9 mouse cellular contexts compared by ENCODE assay signal in genomic region chr2:173342605-173343260, GRCm38 (mm10).
DNase-seq lines count a peak whose midpoint lies in the region; ATAC-seq lines count a peak whose summit lies in the region.
"Had no signal": no experiment of that assay in that cellular context is flagged by ENCODE, and none has a peak within 500 bp of the region (broad histone marks: within the 10 kb centered on the region; RNA-seq: fewer than 3 reads in every experiment).

No protein-coding gene starts in this region.

- peaks cover 6% of the 10 kb centered on the region; the same call in 1 of the 2 replicates for H3K9me3 ChIP-seq in intestine, embryonic 16.5 days (ENCODE audit: control insufficient read depth, low read length)
- H3K9me3 ChIP-seq in intestine, embryonic 15.5 days: no peaks in the 10 kb centered on the region
- H3K9me3 ChIP-seq in heart, embryonic 14.5 days (ENCODE audit: control insufficient read depth, low read length): peaks cover 5% of the 10 kb centered on the region; the same call in 1 of the 2 replicates
- no peaks in the 10 kb centered on the region for H3K9me3 ChIP-seq in neural tube, embryonic 13.5 days

- H3K4me1 ChIP-seq in intestine, embryonic 16.5 days (ENCODE audit: control insufficient read depth, insufficient read depth, low read length): peaks cover 23% of the 10 kb centered on the region
- peaks cover 22% of the 10 kb centered on the region for H3K4me1 ChIP-seq in intestine, embryonic 15.5 days (replicated peaks)
- H3K4me1 ChIP-seq in heart, embryonic 14.5 days (ENCODE audit: control insufficient read depth in 2 of 2, insufficient read depth in 2 of 2, low read length in 2 of 2): peaks cover 32 to 42% of the 10 kb centered on the region in 2 experiments
- peaks cover 56% of the 10 kb centered on the region for H3K4me1 ChIP-seq in neural tube, embryonic 13.5 days (replicated peaks)

- no peaks in the 10 kb centered on the region for H3K27me3 ChIP-seq in intestine, embryonic 16.5 days (replicated peaks; ENCODE audit: control insufficient read depth, insufficient read depth, low read length)
- H3K27me3 ChIP-seq in intestine, embryonic 15.5 days (replicated peaks): no peaks in the 10 kb centered on the region; the same call in 1 of the 2 replicates
- H3K27me3 ChIP-seq in heart, embryonic 14.5 days (ENCODE audit: control insufficient read depth, insufficient read depth, low read length): no peaks in the 10 kb centered on the region
- no peaks in the 10 kb centered on the region for H3K27me3 ChIP-seq in neural tube, embryonic 13.5 days

- 0 out of 2 replicates have a peak overlapping the region, but pooled peaks have one; percentile 26 for H3K9ac ChIP-seq in intestine, embryonic 16.5 days (ENCODE audit: low read depth, low read length)
- no peak overlapping the region for H3K9ac ChIP-seq in intestine, embryonic 15.5 days
- 0 out of 2 replicates have a peak overlapping the region, but pooled peaks have one; percentile 25 for H3K9ac ChIP-seq in heart, embryonic 14.5 days (ENCODE audit: low read length)
- H3K9ac ChIP-seq in neural tube, embryonic 13.5 days: no peak overlapping the region

- no peak overlapping the region for H3K4me2 ChIP-seq in intestine, embryonic 16.5 days (ENCODE audit: low read depth, low read length)
- no peak overlapping the region for H3K4me2 ChIP-seq in intestine, embryonic 15.5 days (replicated peaks)
- H3K4me2 ChIP-seq in heart, embryonic 14.5 days (ENCODE audit: low read length): no peak overlapping the region
- 0 out of 2 replicates have a peak overlapping the region, but pooled peaks have one; percentile 1 for H3K4me2 ChIP-seq in neural tube, embryonic 13.5 days

- H3K36me3 ChIP-seq in intestine, embryonic 16.5 days (ENCODE audit: control insufficient read depth, insufficient read depth, low read length): no peaks in the 10 kb centered on the region
- no peaks in the 10 kb centered on the region for H3K36me3 ChIP-seq in intestine, embryonic 15.5 days
- no peaks in the 10 kb centered on the region for H3K36me3 ChIP-seq in heart, embryonic 14.5 days (ENCODE audit: control insufficient read depth, insufficient read depth, low read length)
- no peaks in the 10 kb centered on the region for H3K36me3 ChIP-seq in neural tube, embryonic 13.5 days

- DNase-seq in right cerebral cortex, postnatal 10 days (ENCODE audit: low spot score in 2 of 2): peak; percentile 48 to 66
- DNase-seq in right cerebral cortex, postnatal 14 days: no peak
- DNase-seq in spleen, postnatal 14 days (ENCODE audit: low spot score in 2 of 2): no peak
- DNase-seq: kidney, adult 11 months had no signal

- 54% methylated on average over 16 of the region's 16 CpGs for WGBS in intestine, embryonic 16.5 days
- 57% methylated on average over 16 of the region's 16 CpGs for WGBS in intestine, embryonic 15.5 days
- 52% methylated on average over 16 of the region's 16 CpGs for WGBS in heart, embryonic 14.5 days
- WGBS in neural tube, embryonic 13.5 days: 28% methylated on average over 16 of the region's 16 CpGs

- no peak overlapping the region for H3K27ac ChIP-seq in intestine, embryonic 16.5 days (ENCODE audit: low read length)
- H3K27ac ChIP-seq in intestine, embryonic 15.5 days: no peak overlapping the region
- peak overlapping the region in 1 of 2 experiments; percentile 35; a peak in 1 of 4 replicates for H3K27ac ChIP-seq in heart, embryonic 14.5 days (replicated peaks in 1 of 2; ENCODE audit: control insufficient read depth in 1 of 2, insufficient read depth in 1 of 2, low read depth in 2 of 2, low read length in 2 of 2)
- H3K27ac ChIP-seq in neural tube, embryonic 13.5 days (replicated peaks): no peak overlapping the region; the same call in 1 of the 2 replicates

- no peak overlapping the region for H3K4me3 ChIP-seq in intestine, embryonic 16.5 days (ENCODE audit: low read length)
- no peak overlapping the region for H3K4me3 ChIP-seq in intestine, embryonic 15.5 days (replicated peaks)
- H3K4me3 ChIP-seq in heart, embryonic 14.5 days (ENCODE audit: control insufficient read depth in 1 of 2, insufficient read depth in 1 of 2, low read depth in 1 of 2, low read length in 2 of 2): no peak overlapping the region
- no peak overlapping the region for H3K4me3 ChIP-seq in neural tube, embryonic 13.5 days
- H3K4me3 ChIP-seq: erythroblast, embryonic 14.5 days had no signal

- no peak for ATAC-seq in intestine, embryonic 16.5 days
- no peak for ATAC-seq in intestine, embryonic 15.5 days
- ATAC-seq in heart, embryonic 14.5 days (ENCODE audit: insufficient number of reproducible peaks, insufficient read depth, low FRiP score, low read depth): no peak
- no peak; the same call in 1 of the 2 replicates for ATAC-seq in neural tube, embryonic 13.5 days (ENCODE audit: low read depth)

Comparison
In these comparisons a context has a peak if more than half of its experiments do, and no peak if none do; other contexts are left out.
1. H3K9ac ChIP-seq: peak in intestine, embryonic 16.5 days (single experiment) and heart, embryonic 14.5 days (single experiment); none in intestine, embryonic 15.5 days (single experiment) and neural tube, embryonic 13.5 days (single experiment).
2. DNase-seq: peak in right cerebral cortex, postnatal 10 days (2 of 2); none in right cerebral cortex, postnatal 14 days (single experiment) and spleen, postnatal 14 days (0 of 2).